ENCODE assay signal across 23 mouse cellular contexts in the genomic region with DNA sequence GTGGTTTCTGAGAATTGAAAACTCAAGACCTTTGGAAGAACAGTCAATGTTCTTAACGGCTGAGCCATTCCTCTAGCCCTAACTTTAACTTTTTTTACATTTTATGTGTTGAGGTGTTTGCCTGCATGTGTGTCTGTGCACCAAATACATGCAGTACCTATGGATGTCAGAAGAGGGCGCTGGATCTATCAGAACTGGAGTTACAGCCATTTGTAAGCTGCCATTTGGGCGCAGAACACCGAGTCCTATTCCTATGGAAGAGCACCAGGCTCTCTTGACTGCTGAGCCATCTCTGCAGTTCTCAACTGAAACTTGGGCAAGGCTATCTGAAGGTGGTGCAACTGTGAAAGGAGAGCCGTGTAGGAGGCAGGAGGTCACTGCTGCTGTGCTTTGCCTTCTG. TPM values are rescaled to one million over a fixed set of nuclear protein-coding genes. Genes with fewer than 3 reads are reported as not detected.
A peak's percentile ranks its signal among the peaks of the same experiment; 100 is the strongest.
DNase-seq lines count a peak whose midpoint lies in the region; ATAC-seq and TF ChIP-seq lines count a peak whose summit lies in the region.
"Had no signal": no experiment of that assay in that cellular context is flagged by ENCODE, and none has a peak within 500 bp of the region (broad histone marks: within the 10 kb centered on the region; RNA-seq: fewer than 3 reads in every experiment).

No protein-coding gene starts in this region.

- H3K4me1 ChIP-seq in liver, postnatal 0 days (ENCODE audit: insufficient read depth) = peaks cover 10% of the 10 kb centered on the region
- H3K4me1 ChIP-seq in ES-Bruce4 (ENCODE audit: control insufficient read depth, insufficient read depth, low read length) = peaks cover 6% of the 10 kb centered on the region

- DNase-seq in gastrocnemius, adult 2 months = no peak
- no peak for DNase-seq in gastrocnemius, postnatal 4 days (ENCODE audit: low spot score in 2 of 2)
- no peak for DNase-seq in liver, postnatal 0 days
- no peak for DNase-seq in liver
- peak; percentile 91 for DNase-seq in ZHBTc4 (ENCODE audit: low read depth, low spot score)
- no peak for DNase-seq in spleen, adult 18-20 months
- DNase-seq in heart, adult 8-10 months (ENCODE audit: low spot score) = no peak
- DNase-seq: adrenal gland, postnatal 25 days; cerebellum, adult 9-11 months; embryo, embryonic 11 days; gastrocnemius, postnatal 36 days; heart, postnatal 36 days; lung, postnatal 4 days; thymus, postnatal 14 days had no signal

- no peak overlapping the region for H3K27ac ChIP-seq in gastrocnemius, adult 2 months
- H3K27ac ChIP-seq in liver, postnatal 0 days (ENCODE audit: low read depth) = no peak overlapping the region
- no peak overlapping the region for H3K27ac ChIP-seq in ES-Bruce4 (ENCODE audit: insufficient read depth, low read length)
- H3K27ac ChIP-seq: embryonic facial prominence, embryonic 15.5 days; hindbrain, embryonic 15.5 days; liver, embryonic 15.5 days; midbrain, embryonic 13.5 days; stomach, embryonic 15.5 days had no signal

- H3K4me3 ChIP-seq in gastrocnemius, adult 2 months = no peak overlapping the region
- H3K4me3 ChIP-seq in liver, postnatal 0 days (ENCODE audit: low read depth, low read length) = no peak overlapping the region
- no peak overlapping the region for H3K4me3 ChIP-seq in ES-Bruce4 (ENCODE audit: low read depth, low read length)
- H3K4me3 ChIP-seq: embryonic facial prominence, embryonic 15.5 days; heart, embryonic 12.5 days; hindbrain, embryonic 15.5 days; liver, embryonic 15.5 days; midbrain, embryonic 13.5 days; stomach, embryonic 15.5 days had no signal

- no peaks in the 10 kb centered on the region for H3K36me3 ChIP-seq in liver, postnatal 0 days (replicated peaks; ENCODE audit: insufficient read depth, low read length)
- H3K36me3 ChIP-seq in ES-Bruce4 (ENCODE audit: control insufficient read depth, insufficient read depth, low read length, poor library complexity, severe bottlenecking) = no peaks in the 10 kb centered on the region
- H3K36me3 ChIP-seq: embryonic facial prominence, embryonic 15.5 days; heart, embryonic 12.5 days; hindbrain, embryonic 15.5 days; liver, embryonic 15.5 days; midbrain, embryonic 13.5 days; stomach, embryonic 15.5 days had no signal

- H3K4me2 ChIP-seq in liver, postnatal 0 days (ENCODE audit: low read depth, low read length) = no peak overlapping the region
- H3K4me2 ChIP-seq: embryonic facial prominence, embryonic 15.5 days; heart, embryonic 12.5 days; hindbrain, embryonic 15.5 days; liver, embryonic 15.5 days; midbrain, embryonic 13.5 days; stomach, embryonic 15.5 days had no signal

- ATAC-seq in liver, postnatal 0 days = no peak
- ATAC-seq: midbrain, embryonic 13.5 days had no signal

- no peaks in the 10 kb centered on the region for H3K9me3 ChIP-seq in liver, postnatal 0 days (ENCODE audit: low read length)
- H3K9me3 ChIP-seq in ES-Bruce4 (replicated peaks; ENCODE audit: control insufficient read depth, insufficient read depth, low read length, poor library complexity, severe bottlenecking) = no peaks in the 10 kb centered on the region
- H3K9me3 ChIP-seq: embryonic facial prominence, embryonic 15.5 days; hindbrain, embryonic 15.5 days; liver, embryonic 15.5 days; midbrain, embryonic 13.5 days; stomach, embryonic 15.5 days had no signal

- peak; percentile 22; the same call in 1 of the 2 replicates for TF ChIP-seq CTCF in gastrocnemius, adult 2 months (IDR thresholded peaks at IDR 0.05)
- TF ChIP-seq CTCF in liver, postnatal 0 days (IDR thresholded peaks at IDR 0.05; ENCODE audit: low read depth) = peak; percentile 46
- peak; percentile 33 for TF ChIP-seq CTCF in ES-Bruce4 (IDR thresholded peaks at IDR 0.05; ENCODE audit: low read depth, low read length)

- H3K27me3 ChIP-seq in liver, postnatal 0 days (ENCODE audit: insufficient read depth, low read length) = no peaks in the 10 kb centered on the region
- no peaks in the 10 kb centered on the region for H3K27me3 ChIP-seq in ES-Bruce4 (ENCODE audit: control insufficient read depth, insufficient read depth, low read length, poor library complexity, severe bottlenecking)
- H3K27me3 ChIP-seq: embryonic facial prominence, embryonic 15.5 days; heart, embryonic 12.5 days; hindbrain, embryonic 15.5 days; stomach, embryonic 15.5 days had no signal

- WGBS in liver, postnatal 0 days (ENCODE audit: insufficient replicate concordance) = 66% methylated on average over 5 of the region's 5 CpGs

- H3K9ac ChIP-seq in liver, postnatal 0 days (replicated peaks) = no peak overlapping the region
- H3K9ac ChIP-seq in ES-Bruce4 (ENCODE audit: low read depth, poor library complexity, severe bottlenecking) = no peak overlapping the region
- H3K9ac ChIP-seq: embryonic facial prominence, embryonic 15.5 days; heart, embryonic 12.5 days; hindbrain, embryonic 15.5 days; liver, embryonic 15.5 days; midbrain, embryonic 13.5 days; stomach, embryonic 15.5 days had no signal

- TF ChIP-seq POLR2A in ES-Bruce4 (IDR thresholded peaks at IDR 0.05; ENCODE audit: insufficient read depth, low read length) = no peak

- intact Hi-C loops in gastrocnemius, adult 2 months (cut with DNase I) = no loop called here

- TF ChIP-seq EP300 in liver, postnatal 0 days (IDR thresholded peaks at IDR 0.05; ENCODE audit: low read depth) = no peak
- TF ChIP-seq EP300 in ES-Bruce4 (IDR thresholded peaks at IDR 0.05; ENCODE audit: insufficient read depth, low read depth, low read length) = no peak

RNA-seq across cellular contexts. Expression of a gene that starts 2.7 kb away (rescaled TPM):
- 1 to 10 TPM; 1.2 to 1.9 TPM for total RNA-seq in gastrocnemius, adult 2 months (2021)
- total RNA-seq in gastrocnemius, postnatal 4 days (2021) = 1 to 10 TPM; 4.3 to 4.6 TPM
- polyA plus RNA-seq in liver, postnatal 0 days (2015; fragmentation: Nextera tagmentation; extraction: Ambion mirVana) = 1.1 and 1.4 TPM in 2 replicates
- polyA plus RNA-seq in ES-Bruce4 (2011; ENCODE audit: insufficient read depth, insufficient read length, low read depth, missing spikeins) = 1.9 and 3.6 TPM in 2 replicates
- 1 to 10 TPM; 1.4 to 4.2 (median 3.1) TPM for total RNA-seq in heart, adult 8-10 months (2022)

RNA-seq across cellular contexts. Expression of a gene that starts 2.9 kb away (rescaled TPM):
- 10 to 100 TPM in 1 of 2 experiments, 1 to 10 TPM in 1; 6.5 to 10.6 TPM for total RNA-seq in gastrocnemius, adult 2 months (2021)
- total RNA-seq in gastrocnemius, postnatal 4 days (2021) = 10 to 100 TPM; 22.3 to 22.9 TPM
- 2.8 and 3.6 TPM in 2 replicates for polyA plus RNA-seq in liver, postnatal 0 days (2015; fragmentation: Nextera tagmentation; extraction: Ambion mirVana)
- 3.4 and 4.1 TPM in 2 replicates for polyA plus RNA-seq in ES-Bruce4 (2011; ENCODE audit: insufficient read depth, insufficient read length, low read depth, missing spikeins)
- 10 to 100 TPM; 14.9 to 19.6 (median 17.5) TPM for total RNA-seq in heart, adult 8-10 months (2022)

RNA-seq across cellular contexts. Expression of a gene that starts 13.0 kb away (rescaled TPM):
- 1 to 10 TPM in 1 of 2 experiments, under 1 TPM in 1; 0.64 to 1.1 TPM for total RNA-seq in gastrocnemius, adult 2 months (2021)
- 1 to 10 TPM; 1.0 to 2.9 TPM for total RNA-seq in gastrocnemius, postnatal 4 days (2021)
- polyA plus RNA-seq in liver, postnatal 0 days (2015; fragmentation: Nextera tagmentation; extraction: Ambion mirVana) = 0.46 and 0.83 TPM in 2 replicates
- 1.3 and 2.9 TPM in 2 replicates for polyA plus RNA-seq in ES-Bruce4 (2011; ENCODE audit: insufficient read depth, insufficient read length, low read depth, missing spikeins)
- 1 to 10 TPM; 2.6 to 4.3 (median 2.9) TPM for total RNA-seq in heart, adult 8-10 months (2022)
- polyA plus RNA-seq: forebrain, embryonic 11.5 days; limb, embryonic 11.5 days had no signal

RNA-seq across cellular contexts. Expression of a gene that starts 16.7 kb away (rescaled TPM):
- total RNA-seq in gastrocnemius, adult 2 months (2021) = 10 to 100 TPM; 25.4 to 28.1 TPM
- 10 to 100 TPM; 43.5 to 45.9 TPM for total RNA-seq in gastrocnemius, postnatal 4 days (2021)
- 14.5 and 15.2 TPM in 2 replicates for polyA plus RNA-seq in liver, postnatal 0 days (2015; fragmentation: Nextera tagmentation; extraction: Ambion mirVana)
- 198 and 221 TPM in 2 replicates for polyA plus RNA-seq in ES-Bruce4 (2011; ENCODE audit: insufficient read depth, insufficient read length, low read depth, missing spikeins)
- total RNA-seq in heart, adult 8-10 months (2022) = 10 to 100 TPM; 27.2 to 40.0 (median 28.7) TPM

RNA-seq across cellular contexts. Expression of a gene that starts 26.4 kb away (rescaled TPM):
- 10 to 100 TPM; 98.0 to 98.5 TPM for total RNA-seq in gastrocnemius, adult 2 months (2021)
- 100 to 1,000 TPM; 295 to 317 TPM for total RNA-seq in gastrocnemius, postnatal 4 days (2021)
- 199 and 203 TPM in 2 replicates for polyA plus RNA-seq in liver, postnatal 0 days (2015; fragmentation: Nextera tagmentation; extraction: Ambion mirVana)
- polyA plus RNA-seq in ES-Bruce4 (2011; ENCODE audit: insufficient read depth, insufficient read length, low read depth, missing spikeins) = 1,464 and 1,502 TPM in 2 replicates
- 100 to 1,000 TPM; 162 to 194 (median 186) TPM for total RNA-seq in heart, adult 8-10 months (2022)
